9 mouse cellular contexts compared by ENCODE assay signal in genomic region chr14:118713869-118714268, GRCm38 (mm10). TPM values are rescaled to one million over a fixed set of nuclear protein-coding genes. Genes with fewer than 3 reads are reported as not detected.
DNase-seq lines count a peak whose midpoint lies in the region; ATAC-seq and TF ChIP-seq lines count a peak whose summit lies in the region.
"Had no signal": no experiment of that assay in that cellular context is flagged by ENCODE, and none has a peak within 500 bp of the region (broad histone marks: within the 10 kb centered on the region; RNA-seq: fewer than 3 reads in every experiment).

No protein-coding gene starts in this region.

- peaks cover under 1% of the 10 kb centered on the region; the same call in 1 of the 2 replicates for H3K36me3 ChIP-seq in heart, adult 2 months (ENCODE audit: control insufficient read depth, insufficient read depth, low read length)
- no peaks in the 10 kb centered on the region for H3K36me3 ChIP-seq in E14TG2a.4 (ENCODE audit: insufficient read depth, low read length)
- H3K36me3 ChIP-seq in heart, postnatal 0 days (replicated peaks; ENCODE audit: control insufficient read depth, insufficient read depth, low read length) = no peaks in the 10 kb centered on the region
- H3K36me3 ChIP-seq in liver, embryonic 16.5 days (ENCODE audit: control insufficient read depth, insufficient read depth) = no peaks in the 10 kb centered on the region

- H3K4me3 ChIP-seq in heart, adult 2 months = peak overlapping the region; percentile 34
- peak overlapping the region; percentile 73 for H3K4me3 ChIP-seq in E14TG2a.4 (replicated peaks; ENCODE audit: low read length)
- H3K4me3 ChIP-seq in heart, postnatal 0 days (ENCODE audit: low read depth, low read length) = peak overlapping the region; percentile 34; the same call in 1 of the 2 replicates
- peak overlapping the region; percentile 34 for H3K4me3 ChIP-seq in liver, embryonic 16.5 days (ENCODE audit: low read depth, low read length)

- no peak for TF ChIP-seq POLR2A in heart, adult 2 months (IDR thresholded peaks at IDR 0.05; ENCODE audit: insufficient read depth, low read depth, low read length)

- H3K4me1 ChIP-seq in heart, adult 2 months (ENCODE audit: control insufficient read depth, insufficient read depth, low read length) = peaks cover 10% of the 10 kb centered on the region
- H3K4me1 ChIP-seq in E14TG2a.4 (replicated peaks; ENCODE audit: low read depth, low read length) = peaks cover 94% of the 10 kb centered on the region
- peaks cover 14% of the 10 kb centered on the region for H3K4me1 ChIP-seq in heart, postnatal 0 days (ENCODE audit: control insufficient read depth, insufficient read depth)
- H3K4me1 ChIP-seq in liver, embryonic 16.5 days (ENCODE audit: control insufficient read depth, low read depth, low read length) = peaks cover 17% of the 10 kb centered on the region

- H3K27me3 ChIP-seq in heart, adult 2 months (ENCODE audit: control insufficient read depth, insufficient read depth, low read length) = no peaks in the 10 kb centered on the region
- no peaks in the 10 kb centered on the region for H3K27me3 ChIP-seq in E14TG2a.4 (ENCODE audit: insufficient read depth, low read length)
- H3K27me3 ChIP-seq in heart, postnatal 0 days (ENCODE audit: control insufficient read depth, insufficient read depth, low read length) = no peaks in the 10 kb centered on the region
- H3K27me3 ChIP-seq in liver, embryonic 16.5 days (ENCODE audit: control insufficient read depth, insufficient read depth, low read depth, low read length) = peaks cover 12% of the 10 kb centered on the region

- H3K79me2 ChIP-seq in heart, adult 2 months (replicated peaks; ENCODE audit: control insufficient read depth, insufficient read depth, low read length) = no peaks in the 10 kb centered on the region

- H3K4me2 ChIP-seq in heart, postnatal 0 days (ENCODE audit: low read depth, low read length) = peak overlapping the region; percentile 60
- peak overlapping the region; percentile 54 for H3K4me2 ChIP-seq in liver, embryonic 16.5 days (ENCODE audit: low read depth, low read length)

- ATAC-seq in heart, postnatal 0 days (ENCODE audit: insufficient read depth, low read depth) = no peak
- no peak for ATAC-seq in liver, embryonic 16.5 days (ENCODE audit: low read depth)

- DNase-seq in heart, adult 2 months = no peak
- DNase-seq in heart, postnatal 14 days = no peak
- no peak for DNase-seq in heart, postnatal 0 days (ENCODE audit: low spot score)
- DNase-seq in natural killer cell, adult 2 months (ENCODE audit: low spot score in 2 of 2) = no peak
- no peak for DNase-seq in layer of hippocampus, adult 18-20 months (ENCODE audit: low spot score in 2 of 2)
- no peak for DNase-seq in left cerebral cortex, postnatal 25 days (ENCODE audit: low spot score in 2 of 2)
- DNase-seq: adrenal gland, postnatal 10 days had no signal

- WGBS in heart, adult 2 months = 26% methylated on average over 8 of the region's 8 CpGs
- WGBS in heart, postnatal 0 days = 17% methylated on average over 8 of the region's 8 CpGs
- 23% methylated on average over 8 of the region's 8 CpGs for WGBS in liver, embryonic 16.5 days (ENCODE audit: insufficient replicate concordance)

- peak overlapping the region; percentile 61 for H3K27ac ChIP-seq in heart, adult 2 months
- H3K27ac ChIP-seq in heart, postnatal 0 days (ENCODE audit: low read depth) = no peak overlapping the region
- no peak overlapping the region for H3K27ac ChIP-seq in liver, embryonic 16.5 days (ENCODE audit: low read length)

- intact Hi-C loops in heart, adult 2 months (cut with DNase I) = no loop called here
- intact Hi-C loops in heart, postnatal 14 days (cut with DNase I) = loop anchor here (10.0 kb wide), 1 partner anchor 221 kb away; the partner anchor contains the start of gene Dnajc3
- intact Hi-C loops in left cerebral cortex, postnatal 25 days (cut with DNase I) = no loop called here

- TF ChIP-seq CTCF in heart, adult 2 months (IDR thresholded peaks at IDR 0.05) = no peak
- TF ChIP-seq CTCF in E14TG2a.4 (conservative IDR thresholded peaks at IDR 0.05; ENCODE audit: low read length) = no peak
- TF ChIP-seq CTCF in heart, postnatal 0 days (IDR thresholded peaks at IDR 0.05; ENCODE audit: low read depth) = no peak

- no peak overlapping the region for H3K9ac ChIP-seq in heart, adult 2 months (ENCODE audit: low read depth, low read length)
- peak overlapping the region; percentile 11; the same call in 1 of the 2 replicates for H3K9ac ChIP-seq in heart, postnatal 0 days (replicated peaks; ENCODE audit: low read depth, low read length)
- no peak overlapping the region for H3K9ac ChIP-seq in liver, embryonic 16.5 days (ENCODE audit: low read depth, low read length)

- no peaks in the 10 kb centered on the region for H3K9me3 ChIP-seq in E14TG2a.4 (ENCODE audit: low read length)
- H3K9me3 ChIP-seq in heart, postnatal 0 days (replicated peaks; ENCODE audit: control insufficient read depth, low read length) = no peaks in the 10 kb centered on the region
- H3K9me3 ChIP-seq in liver, embryonic 16.5 days (replicated peaks; ENCODE audit: control insufficient read depth, low read length) = no peaks in the 10 kb centered on the region

- TF ChIP-seq EP300 in heart, adult 2 months (IDR thresholded peaks at IDR 0.05; ENCODE audit: insufficient read depth, low read depth, low read length) = no peak
- no peak for TF ChIP-seq EP300 in heart, postnatal 0 days (IDR thresholded peaks at IDR 0.05; ENCODE audit: low read depth)

RNA-seq across cellular contexts. Expression of gene Abcc4, which starts 7.8 kb away (rescaled TPM):
- total RNA-seq in heart, adult 2 months (2021) = 1 to 10 TPM; 9.1 to 9.8 TPM
- polyA plus RNA-seq in heart, adult 2 months (2012; rRNA removed) = 5.7 and 7.4 TPM in 2 replicates
- total RNA-seq in heart, postnatal 14 days (2021) = 1 to 10 TPM; 9.6 to 9.9 TPM
- 2.0 and 2.6 TPM in 2 replicates for total RNA-seq in heart, postnatal 0 days (2014; rRNA removed; ENCODE audit: low replicate concordance)
- polyA plus RNA-seq in heart, postnatal 0 days (2015; fragmentation: Nextera tagmentation; extraction: Ambion mirVana) = 0.82 and 0.83 TPM in 2 replicates
- polyA plus RNA-seq in liver, embryonic 16.5 days (2015; fragmentation: Nextera tagmentation; extraction: Ambion mirVana) = 1.7 and 2.3 TPM in 2 replicates
- 1 to 10 TPM; 7.1 to 8.2 TPM for total RNA-seq in layer of hippocampus, adult 18-20 months (2021)
- total RNA-seq in left cerebral cortex, postnatal 25 days (2021) = 10 to 100 TPM in 1 of 2 experiments, 1 to 10 TPM in 1; 7.5 to 10.2 TPM
